Mouse (Mus musculus): ENCODE measurements around the gene Lrrc74a. TPM values are rescaled to one million over a fixed set of nuclear protein-coding genes. Genes with fewer than 3 reads are reported as not detected.

Gene Lrrc74a
- polyA plus RNA-seq, 1 experiment, result not detected

- Histone ChIP-seq H3K79me3 (ENCODE audit: low read depth) (no peaks in the 10 kb centered on the region), H3K79me2 (ENCODE audit: control insufficient read depth, insufficient read depth) (no peaks in the 10 kb centered on the region)
Measured at GRCm38 (mm10) chr12:86702690-86703089, 31.5 kb upstream of the Lrrc74a start.

GRCm38 (mm10) chr12:86705843-86706242 lies 28.3 kb upstream of the Lrrc74a start:
- Histone ChIP-seq H3ac (ENCODE audit: control insufficient read depth, insufficient read length, low read depth) (no peak overlapping the region), H3K79me2 (ENCODE audit: control insufficient read depth, insufficient read depth) (no peaks in the 10 kb centered on the region), H3K27me3 (ENCODE audit: control insufficient read depth, insufficient read depth, insufficient read length) (peaks cover 4% of the 10 kb centered on the region), H3K79me3 (ENCODE audit: low read depth) (no peaks in the 10 kb centered on the region), H3K4me3 (ENCODE audit: insufficient read depth, poor library complexity, severe bottlenecking) (no peak overlapping the region), H3K36me3 (ENCODE audit: control insufficient read depth, insufficient read depth) (no peaks in the 10 kb centered on the region)
- TF ChIP-seq CTCF (IDR thresholded peaks at IDR 0.05; ENCODE audit: control insufficient read depth, insufficient read depth, insufficient read length) (no peak), MAX (IDR thresholded peaks at IDR 0.05) (no peak), CEBPB (IDR thresholded peaks at IDR 0.05; ENCODE audit: low read depth) (no peak), MYOD1 (IDR thresholded peaks at IDR 0.05; ENCODE audit: control insufficient read depth, insufficient read length, low read depth) (no peak), FOSL1 (IDR thresholded peaks at IDR 0.05; ENCODE audit: insufficient read depth, low read length, poor library complexity, severe bottlenecking) (no peak), USF1 (IDR thresholded peaks at IDR 0.05; ENCODE audit: low read depth) (no peak), MYOG (IDR thresholded peaks at IDR 0.05; ENCODE audit: control insufficient read depth, extremely low read depth, insufficient read length) (no peak)

More at GRCm38 (mm10) chr12:86702690-86703089, 31.5 kb upstream of the Lrrc74a start:
- Histone ChIP-seq H3ac (ENCODE audit: control insufficient read depth, insufficient read length, low read depth) (no peak overlapping the region), H3K27me3 (ENCODE audit: control insufficient read depth, insufficient read depth, insufficient read length) (peaks cover 14% of the 10 kb centered on the region), H3K36me3 (ENCODE audit: control insufficient read depth, insufficient read depth) (no peaks in the 10 kb centered on the region), H3K4me3 (ENCODE audit: insufficient read depth, poor library complexity, severe bottlenecking) (no peak overlapping the region)
- TF ChIP-seq FOSL1 (IDR thresholded peaks at IDR 0.05; ENCODE audit: insufficient read depth, low read length, poor library complexity, severe bottlenecking) (no peak), MYOD1 (IDR thresholded peaks at IDR 0.05; ENCODE audit: control insufficient read depth, insufficient read length, low read depth) (no peak), CEBPB (IDR thresholded peaks at IDR 0.05; ENCODE audit: low read depth) (no peak), CTCF (IDR thresholded peaks at IDR 0.05; ENCODE audit: control insufficient read depth, insufficient read depth, insufficient read length) (no peak), MYOG (IDR thresholded peaks at IDR 0.05; ENCODE audit: control insufficient read depth, extremely low read depth, insufficient read length) (no peak), USF1 (IDR thresholded peaks at IDR 0.05; ENCODE audit: low read depth) (no peak), MAX (IDR thresholded peaks at IDR 0.05) (no peak)

GRCm38 (mm10) chr12:86714026-86714425 lies 20.1 kb upstream of the Lrrc74a start:
- no peaks in the 10 kb centered on the region for H3K79me3 ChIP-seq (ENCODE audit: low read depth)

GRCm38 (mm10) chr12:86715401-86715800 lies 18.8 kb upstream of the Lrrc74a start:
- peaks cover 31% of the 10 kb centered on the region for H3K27me3 ChIP-seq (ENCODE audit: control insufficient read depth, insufficient read depth, insufficient read length)
- H3K36me3 ChIP-seq (ENCODE audit: control insufficient read depth, insufficient read depth), result no peaks in the 10 kb centered on the region
- peak; percentile 37 for TF ChIP-seq CTCF (IDR thresholded peaks at IDR 0.05; ENCODE audit: control insufficient read depth, insufficient read depth, insufficient read length)
- TF ChIP-seq MYOD1 (IDR thresholded peaks at IDR 0.05; ENCODE audit: control insufficient read depth, insufficient read length, low read depth), result no peak
- H3ac ChIP-seq (ENCODE audit: control insufficient read depth, insufficient read length, low read depth), result no peak overlapping the region
- H3K79me3 ChIP-seq (ENCODE audit: low read depth), result no peaks in the 10 kb centered on the region
- no peaks in the 10 kb centered on the region for H3K79me2 ChIP-seq (ENCODE audit: control insufficient read depth, insufficient read depth)
- H3K4me3 ChIP-seq (ENCODE audit: insufficient read depth, poor library complexity, severe bottlenecking), result no peak overlapping the region

More at GRCm38 (mm10) chr12:86714026-86714425, 20.1 kb upstream of the Lrrc74a start:
- Histone ChIP-seq H3ac (ENCODE audit: control insufficient read depth, insufficient read length, low read depth) (no peak overlapping the region), H3K4me3 (ENCODE audit: insufficient read depth, poor library complexity, severe bottlenecking) (no peak overlapping the region), H3K79me2 (ENCODE audit: control insufficient read depth, insufficient read depth) (no peaks in the 10 kb centered on the region), H3K27me3 (ENCODE audit: control insufficient read depth, insufficient read depth, insufficient read length) (peaks cover 22% of the 10 kb centered on the region), H3K36me3 (ENCODE audit: control insufficient read depth, insufficient read depth) (no peaks in the 10 kb centered on the region)
- TF ChIP-seq MYOG (IDR thresholded peaks at IDR 0.05; ENCODE audit: control insufficient read depth, extremely low read depth, insufficient read length) (no peak), CTCF (IDR thresholded peaks at IDR 0.05; ENCODE audit: control insufficient read depth, insufficient read depth, insufficient read length) (peak; percentile 13), FOSL1 (IDR thresholded peaks at IDR 0.05; ENCODE audit: insufficient read depth, low read length, poor library complexity, severe bottlenecking) (no peak), USF1 (IDR thresholded peaks at IDR 0.05; ENCODE audit: low read depth) (no peak), CEBPB (IDR thresholded peaks at IDR 0.05; ENCODE audit: low read depth) (no peak)

- no peaks in the 10 kb centered on the region for H3K79me3 ChIP-seq (ENCODE audit: low read depth)
- no peak for TF ChIP-seq CEBPB (IDR thresholded peaks at IDR 0.05; ENCODE audit: low read depth)
- no peak for TF ChIP-seq MYOD1 (IDR thresholded peaks at IDR 0.05; ENCODE audit: control insufficient read depth, insufficient read length, low read depth)
- no peak for TF ChIP-seq USF1 (IDR thresholded peaks at IDR 0.05; ENCODE audit: low read depth)
- no peak for TF ChIP-seq MAX (IDR thresholded peaks at IDR 0.05)
- no peak for TF ChIP-seq MYOG (IDR thresholded peaks at IDR 0.05; ENCODE audit: control insufficient read depth, extremely low read depth, insufficient read length)
- TF ChIP-seq CTCF (IDR thresholded peaks at IDR 0.05; ENCODE audit: control insufficient read depth, insufficient read depth, insufficient read length), result no peak
- TF ChIP-seq FOSL1 (IDR thresholded peaks at IDR 0.05; ENCODE audit: insufficient read depth, low read length, poor library complexity, severe bottlenecking), result no peak
- H3K79me2 ChIP-seq (ENCODE audit: control insufficient read depth, insufficient read depth), result no peaks in the 10 kb centered on the region
Measured at GRCm38 (mm10) chr12:86716962-86717361, 17.2 kb upstream of the Lrrc74a start.

GRCm38 (mm10) chr12:86719961-86720639 lies 14.1 kb upstream of the Lrrc74a start:
- TF ChIP-seq MYOD1 (IDR thresholded peaks at IDR 0.05; ENCODE audit: control insufficient read depth, insufficient read length, low read depth), result no peak
- TF ChIP-seq CEBPB (IDR thresholded peaks at IDR 0.05; ENCODE audit: low read depth), result no peak
- no peak for TF ChIP-seq MYOG (IDR thresholded peaks at IDR 0.05; ENCODE audit: control insufficient read depth, extremely low read depth, insufficient read length)
- TF ChIP-seq FOSL1 (IDR thresholded peaks at IDR 0.05; ENCODE audit: insufficient read depth, low read length, poor library complexity, severe bottlenecking), result no peak
- no peak for TF ChIP-seq USF1 (IDR thresholded peaks at IDR 0.05; ENCODE audit: low read depth)
- Histone ChIP-seq H3ac (ENCODE audit: control insufficient read depth, insufficient read length, low read depth) (no peak overlapping the region), H3K79me3 (ENCODE audit: low read depth) (no peaks in the 10 kb centered on the region), H3K36me3 (ENCODE audit: control insufficient read depth, insufficient read depth) (no peaks in the 10 kb centered on the region), H3K79me2 (ENCODE audit: control insufficient read depth, insufficient read depth) (no peaks in the 10 kb centered on the region), H3K27me3 (ENCODE audit: control insufficient read depth, insufficient read depth, insufficient read length) (peaks cover 39% of the 10 kb centered on the region), H3K4me3 (ENCODE audit: insufficient read depth, poor library complexity, severe bottlenecking) (no peak overlapping the region)

More at GRCm38 (mm10) chr12:86716962-86717361, 17.2 kb upstream of the Lrrc74a start:
- Histone ChIP-seq H3K36me3 (ENCODE audit: control insufficient read depth, insufficient read depth) (no peaks in the 10 kb centered on the region), H3ac (ENCODE audit: control insufficient read depth, insufficient read length, low read depth) (no peak overlapping the region), H3K27me3 (ENCODE audit: control insufficient read depth, insufficient read depth, insufficient read length) (peaks cover 39% of the 10 kb centered on the region), H3K4me3 (ENCODE audit: insufficient read depth, poor library complexity, severe bottlenecking) (no peak overlapping the region)
